Mouse (Mus musculus): Measurements from ENCODE around the gene Siva1. TPM values are rescaled to one million over a fixed set of nuclear protein-coding genes. Genes with fewer than 3 reads are reported as not detected.

Gene Siva1
- polyA plus RNA-seq, 1 experiment from 2014 or later: 54.5 TPM

GRCm38 (mm10) chr12:112672744-112673575 is 28.5 kb downstream of the Siva1 start:
- Histone ChIP-seq H3K9ac (ENCODE audit: low read depth, low read length) (peak overlapping the region; percentile 98), H3K4me2 (replicated peaks; ENCODE audit: low read depth) (peak overlapping the region; percentile 86), H3K4me1 (replicated peaks; ENCODE audit: control insufficient read depth, insufficient read depth, low read length) (peaks cover 18% of the 10 kb centered on the region), H3K4me3 (ENCODE audit: low read depth, low read length) (peak overlapping the region; percentile 95), H3K27ac (ENCODE audit: low read depth, low read length) (peak overlapping the region; percentile 99), H3K27me3 (replicated peaks; ENCODE audit: control insufficient read depth, insufficient read depth, low read length) (no peaks in the 10 kb centered on the region), H3K9me3 (ENCODE audit: control insufficient read depth) (no peaks in the 10 kb centered on the region), H3K36me3 (ENCODE audit: control insufficient read depth, insufficient read depth) (peaks cover 35% of the 10 kb centered on the region)
- 2% methylated on average over 17 of the region's 21 CpGs for WGBS
- peak; percentile 47 for TF ChIP-seq CTCF (IDR thresholded peaks at IDR 0.05; ENCODE audit: low read depth)
- ATAC-seq: peak; percentile 17

GRCm38 (mm10) chr12:112673576-112674091 is 29.2 kb downstream of the Siva1 start:
- Histone ChIP-seq H3K36me3 (ENCODE audit: control insufficient read depth, insufficient read depth) (peaks cover 28% of the 10 kb centered on the region), H3K4me2 (replicated peaks; ENCODE audit: low read depth) (peak overlapping the region; percentile 86), H3K27ac (ENCODE audit: low read depth, low read length) (peak overlapping the region; percentile 99), H3K4me3 (ENCODE audit: low read depth, low read length) (peak overlapping the region; percentile 95), H3K27me3 (replicated peaks; ENCODE audit: control insufficient read depth, insufficient read depth, low read length) (no peaks in the 10 kb centered on the region), H3K9ac (ENCODE audit: low read depth, low read length) (peak overlapping the region; percentile 98), H3K4me1 (replicated peaks; ENCODE audit: control insufficient read depth, insufficient read depth, low read length) (peaks cover 18% of the 10 kb centered on the region), H3K9me3 (ENCODE audit: control insufficient read depth) (no peaks in the 10 kb centered on the region)
- WGBS: under 1% methylated on average over 65 of the region's 68 CpGs
- peak; percentile 34; the same call in 1 of the 2 replicates for ATAC-seq
- TF ChIP-seq CTCF (IDR thresholded peaks at IDR 0.05; ENCODE audit: low read depth): no peak

- Histone ChIP-seq H3K9me3 (ENCODE audit: control insufficient read depth) (no peaks in the 10 kb centered on the region), H3K36me3 (ENCODE audit: control insufficient read depth, insufficient read depth) (peaks cover 21% of the 10 kb centered on the region; the same call in 1 of the 2 replicates), H3K27ac (ENCODE audit: low read depth, low read length) (peak within 1 kb of the TSS; percentile 99), H3K4me3 (ENCODE audit: low read depth, low read length) (peak within 1 kb of the TSS; percentile 95), H3K4me2 (replicated peaks; ENCODE audit: low read depth) (peak within 1 kb of the TSS; percentile 86), H3K9ac (ENCODE audit: low read depth, low read length) (peak within 1 kb of the TSS; percentile 98), H3K27me3 (replicated peaks; ENCODE audit: control insufficient read depth, insufficient read depth, low read length) (no peaks in the 10 kb centered on the region), H3K4me1 (replicated peaks; ENCODE audit: control insufficient read depth, insufficient read depth, low read length) (peaks cover 17% of the 10 kb centered on the region)
- WGBS: under 1% methylated on average over 43 of the region's 70 CpGs
- no peak for TF ChIP-seq CTCF (IDR thresholded peaks at IDR 0.05; ENCODE audit: low read depth)
- ATAC-seq: peak; percentile 43
These were observed 29.9 kb downstream of the Siva1 start, which contains the start of gene Akt1 for GRCm38 (mm10) chr12:112674132-112675011. Gene Akt1 (minus strand): TSS chr12:112674884.

GRCm38 (mm10) chr12:112675245-112676035 is 31.0 kb downstream of the Siva1 start:
- peak overlapping the region; percentile 99 for H3K27ac ChIP-seq (ENCODE audit: low read depth, low read length)
- 16% methylated on average over 18 of the region's 18 CpGs for WGBS
- no peaks in the 10 kb centered on the region for H3K9me3 ChIP-seq (ENCODE audit: control insufficient read depth)
- H3K4me1 ChIP-seq (replicated peaks; ENCODE audit: control insufficient read depth, insufficient read depth, low read length): peaks cover 16% of the 10 kb centered on the region
- H3K36me3 ChIP-seq (ENCODE audit: control insufficient read depth, insufficient read depth): peaks cover 15% of the 10 kb centered on the region
- H3K27me3 ChIP-seq (replicated peaks; ENCODE audit: control insufficient read depth, insufficient read depth, low read length): no peaks in the 10 kb centered on the region
- peak; percentile 15 for ATAC-seq
- H3K4me2 ChIP-seq (replicated peaks; ENCODE audit: low read depth): peak overlapping the region; percentile 86
- peak; percentile 95 for TF ChIP-seq CTCF (IDR thresholded peaks at IDR 0.05; ENCODE audit: low read depth)
- H3K4me3 ChIP-seq (ENCODE audit: low read depth, low read length): peak overlapping the region; percentile 95
- H3K9ac ChIP-seq (ENCODE audit: low read depth, low read length): 0 out of 2 replicates have a peak overlapping the region, but pooled peaks have one; percentile 98

- no peaks in the 10 kb centered on the region for H3K9me3 ChIP-seq (ENCODE audit: control insufficient read depth)
- 49% methylated on average over 5 of the region's 5 CpGs for WGBS
- H3K27ac ChIP-seq (ENCODE audit: low read depth, low read length): no peak overlapping the region
- no peak overlapping the region for H3K9ac ChIP-seq (ENCODE audit: low read depth, low read length)
- no peaks in the 10 kb centered on the region for H3K27me3 ChIP-seq (replicated peaks; ENCODE audit: control insufficient read depth, insufficient read depth, low read length)
- no peak overlapping the region for H3K4me2 ChIP-seq (replicated peaks; ENCODE audit: low read depth)
- no peak for ATAC-seq
- peaks cover 17% of the 10 kb centered on the region for H3K36me3 ChIP-seq (ENCODE audit: control insufficient read depth, insufficient read depth)
- no peak for TF ChIP-seq CTCF (IDR thresholded peaks at IDR 0.05; ENCODE audit: low read depth)
- H3K4me1 ChIP-seq (replicated peaks; ENCODE audit: control insufficient read depth, insufficient read depth, low read length): 0 out of 2 replicates have a peak, but pooled peaks cover 7% of the 10 kb centered on the region
- no peak overlapping the region for H3K4me3 ChIP-seq (ENCODE audit: low read depth, low read length)
These were observed 32.6 kb downstream of the Siva1 start for GRCm38 (mm10) chr12:112677076-112677475.

Data from intestine, postnatal 0 days (tissue).